Mouse (Mus musculus) hindbrain, embryonic 16.5 days (tissue): Measurements from ENCODE around the gene Zbbx. TPM values are rescaled to one million over a fixed set of nuclear protein-coding genes. Genes with fewer than 3 reads are reported as not detected.

ENCODE experiments used
- polyA plus RNA-seq: library from polyadenylated mRNA; unstranded; fragments of >200 nt; fragmentation: Nextera tagmentation; extraction: Ambion mirVana; gene quantifications from 2 replicates; pipeline ENCODE4 v1.2.1, GENCODE M21; 2015

The Zbbx gene
- polyA plus RNA-seq, 1 experiment from 2014 or later, result 0.84 TPM

Other genes starting within 250 kb of the Zbbx start
- gene Serpini2, start 105.0 kb upstream of the Zbbx start, polyA plus RNA-seq, result not detected in 2 replicates